Mouse (Mus musculus) MEL (cell line): ENCODE measurements at regions not wholly inside any gene's neighbourhood (a gene's known extent, or its start where the extent isn't known, plus 50 kb on each side); places are given as distances from the start of the nearest gene placed in this dataset.

ENCODE experiments used
- DNase-seq: peaks from one replicate; pipeline ENCODE4 v3.0.0; 2011; ENCODE audit warnings: low read depth, low spot score
- H3K27ac ChIP-seq: 2 replicates; pipeline ENCODE4 v1.5.1; 2012; ENCODE audit warnings: low read depth, mild to moderate bottlenecking, control low read depth, low read length, moderate library complexity; ENCODE audit not compliant: control insufficient read depth
- H3K27me3 ChIP-seq, 2 experiments: fragments of 150-350 bp in 1 of 2; sonication (generic) in 1 of 2; 2 replicates each; pipeline ENCODE4 v1.6.1; 2012; ENCODE audit warnings: low read length in 2 of 2, mild to moderate bottlenecking in 2 of 2, improper control_type of control experiment in 1 of 2, moderate library complexity in 1 of 2; ENCODE audit not compliant: insufficient read depth in 2 of 2, control insufficient read depth in 1 of 2
- H3K36me3 ChIP-seq, 2 experiments: 2 replicates each; pipeline ENCODE4 v1.6.1; 2012 to 2014; ENCODE audit warnings: low read length in 2 of 2, improper control_type of control experiment in 1 of 2, inconsistent platforms in 1 of 2, mild to moderate bottlenecking in 1 of 2; ENCODE audit not compliant: insufficient read depth in 2 of 2, control insufficient read depth in 1 of 2
- H3K4me1 ChIP-seq, 2 experiments: fragments of 150-350 bp in 1 of 2; sonication (generic) in 1 of 2; 2 replicates each; pipeline ENCODE4 v1.6.1; 2012; ENCODE audit warnings: low read length in 2 of 2, improper control_type of control experiment in 1 of 2, mild to moderate bottlenecking in 1 of 2; ENCODE audit not compliant: insufficient read depth in 2 of 2, control insufficient read depth in 1 of 2
- H3K4me3 ChIP-seq, 2 experiments: fragments of 150-350 bp in 1 of 2; sonication (generic) in 1 of 2; 2 replicates each; pipeline ENCODE4 v1.5.1; 2012; ENCODE audit warnings: low read depth in 2 of 2, low read length in 2 of 2, mild to moderate bottlenecking in 2 of 2, moderate library complexity in 2 of 2, control low read depth in 1 of 2, improper control_type of control experiment in 1 of 2; ENCODE audit not compliant: control insufficient read depth in 1 of 2, insufficient read depth in 1 of 2
- H3K79me2 ChIP-seq: 2 replicates; pipeline ENCODE4 v1.6.1; 2012; ENCODE audit warnings: mild to moderate bottlenecking, low read length, moderate library complexity; ENCODE audit not compliant: control insufficient read depth, poor library complexity, insufficient read depth
- H3K9ac ChIP-seq: 2 replicates; pipeline ENCODE4 v1.6.1; 2012; ENCODE audit warnings: low read depth, mild to moderate bottlenecking, control low read depth, low read length, moderate library complexity; ENCODE audit not compliant: control insufficient read depth, poor library complexity, severe bottlenecking
- H3K9me3 ChIP-seq: fragments of 150-350 bp; sonication (generic); replicated peaks from 2 replicates; pipeline ENCODE4 v1.6.1; 2012; ENCODE audit warnings: mild to moderate bottlenecking, low read length, improper control_type of control experiment, moderate library complexity; ENCODE audit not compliant: insufficient read depth
- CHD2 ChIP-seq: IDR thresholded peaks from 2 replicates; pipeline ENCODE4 v1.6.1; 2011; ENCODE audit warnings: low read length, improper control_type of control experiment
- CTCF ChIP-seq, 3 experiments: IDR thresholded peaks in 2 of 3; conservative IDR thresholded peaks in 1 of 3; 2 replicates each; pipeline ENCODE4 v1.5.1; 2011 to 2012; ENCODE audit warnings: low read length in 3 of 3, low read depth in 2 of 3, mild to moderate bottlenecking in 2 of 3, improper control_type of control experiment in 1 of 3, inconsistent platforms in 1 of 3, mixed read lengths in 1 of 3, moderate library complexity in 1 of 3; ENCODE audit not compliant: control insufficient read depth in 1 of 3, insufficient read depth in 1 of 3, poor library complexity in 1 of 3, severe bottlenecking in 1 of 3
- GABPA ChIP-seq: IDR thresholded peaks from 2 replicates; pipeline ENCODE4 v1.6.1; 2012; ENCODE audit warnings: low read depth, mild to moderate bottlenecking, inconsistent platforms, low read length, improper control_type of control experiment, moderate library complexity
- JUND ChIP-seq: IDR thresholded peaks from 2 replicates; pipeline ENCODE4 v1.6.1; 2011; ENCODE audit warnings: low read depth, mild to moderate bottlenecking, improper control_type of control experiment, low read length
- MAFK ChIP-seq: IDR thresholded peaks from 2 replicates; pipeline ENCODE4 v1.6.1; 2011; ENCODE audit warnings: low read depth, mild to moderate bottlenecking, low read length, improper control_type of control experiment, borderline replicate concordance
- MAX ChIP-seq: IDR thresholded peaks from 2 replicates; pipeline ENCODE4 v1.6.1; 2011; ENCODE audit warnings: low read length, improper control_type of control experiment
- MAZ ChIP-seq: IDR thresholded peaks from 2 replicates; pipeline ENCODE4 v1.6.1; 2012; ENCODE audit warnings: low read depth, mild to moderate bottlenecking, inconsistent platforms, low read length, improper control_type of control experiment
- MEF2A ChIP-seq: IDR thresholded peaks from 2 replicates; pipeline ENCODE4 v1.6.1; 2014; ENCODE audit warnings: low read depth, mild to moderate bottlenecking, inconsistent platforms, low read length, improper control_type of control experiment; ENCODE audit not compliant: poor library complexity, insufficient replicate concordance, severe bottlenecking; ENCODE audit errors: extremely low read depth
- MXI1 ChIP-seq: IDR thresholded peaks from 2 replicates; pipeline ENCODE4 v1.6.1; 2011; ENCODE audit warnings: mild to moderate bottlenecking, low read depth, low read length, improper control_type of control experiment
- POLR2A ChIP-seq, 2 experiments: IDR thresholded peaks; 2 replicates each; pipeline ENCODE4 v1.6.1; 2011 to 2012; ENCODE audit warnings: low read length in 2 of 2, mild to moderate bottlenecking in 2 of 2, control low read depth in 1 of 2, improper control_type of control experiment in 1 of 2, low read depth in 1 of 2, moderate library complexity in 1 of 2; ENCODE audit not compliant: control insufficient read depth in 1 of 2, insufficient read depth in 1 of 2, poor library complexity in 1 of 2
- SMC3 ChIP-seq: IDR thresholded peaks from 2 replicates; pipeline ENCODE4 v1.6.1; 2011; ENCODE audit warnings: low read depth, low read length, improper control_type of control experiment
- TAL1 ChIP-seq: IDR thresholded peaks from 2 replicates; pipeline ENCODE4 v1.6.1; 2012; ENCODE audit warnings: mild to moderate bottlenecking, inconsistent platforms, low read length, moderate library complexity, mixed read lengths
- TCF12 ChIP-seq: IDR thresholded peaks from 2 replicates; pipeline ENCODE4 v1.6.1; 2014; ENCODE audit warnings: low read depth, mild to moderate bottlenecking, inconsistent platforms, low read length, improper control_type of control experiment, moderate library complexity
- USF2 ChIP-seq, 2 experiments: IDR thresholded peaks; 2 replicates each; pipeline ENCODE4 v1.6.1; 2011 to 2012; ENCODE audit warnings: improper control_type of control experiment in 2 of 2, low read length in 2 of 2, borderline replicate concordance in 1 of 2, inconsistent platforms in 1 of 2, low read depth in 1 of 2, mild to moderate bottlenecking in 1 of 2; ENCODE audit not compliant: insufficient read depth in 1 of 2
- ZC3H11A ChIP-seq: IDR thresholded peaks from 2 replicates; pipeline ENCODE4 v1.6.1; 2012; ENCODE audit warnings: low read depth, mild to moderate bottlenecking, inconsistent platforms, low read length, improper control_type of control experiment
- ZKSCAN1 ChIP-seq: IDR thresholded peaks from 2 replicates; pipeline ENCODE4 v1.6.1; 2012; ENCODE audit warnings: low read depth, mild to moderate bottlenecking, inconsistent platforms, low read length, improper control_type of control experiment, moderate library complexity

DNA sequence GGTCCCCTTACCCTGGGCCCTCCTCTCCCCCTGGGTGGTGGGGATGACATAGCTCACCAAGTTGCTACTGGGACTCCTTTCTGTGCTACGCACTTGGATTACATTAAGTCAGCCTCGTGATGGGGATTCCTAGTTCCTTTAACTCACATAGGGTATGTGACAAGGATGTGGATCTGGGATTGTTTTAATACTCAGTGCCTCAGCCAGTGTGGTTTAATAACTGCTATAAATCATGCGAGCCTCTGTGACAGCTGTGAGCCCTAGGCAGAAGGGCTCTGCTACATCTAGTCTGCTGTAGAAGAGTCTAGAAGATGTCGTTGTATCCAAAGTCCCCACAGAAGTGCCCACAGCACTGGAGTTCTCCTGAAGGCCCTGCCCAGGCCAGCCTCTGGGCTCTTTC, 796.5 kb upstream of the Car8 start:
- no peak overlapping the region for H3K27ac ChIP-seq

GRCm38 (mm10) chr4:9034280-9034679, 795.4 kb upstream of the Car8 start:
- Histone ChIP-seq H3K27me3 (no peaks in the 10 kb centered on the region), H3K27ac (no peak overlapping the region), H3K4me1 (no peaks in the 10 kb centered on the region), H3K79me2 (no peaks in the 10 kb centered on the region), H3K4me3 (no peak overlapping the region), H3K36me3 (no peaks in the 10 kb centered on the region), H3K9me3 (no peaks in the 10 kb centered on the region), H3K9ac (no peak overlapping the region)
- no peak for DNase-seq
- TF ChIP-seq MAFK (no peak), TCF12 (no peak), TAL1 (no peak), POLR2A (IDR thresholded peaks at IDR 0.05; ENCODE audit: control insufficient read depth in 1 of 2, insufficient read depth in 1 of 2, low read depth in 1 of 2, low read length in 2 of 2, poor library complexity in 1 of 2) (no peak), CHD2 (no peak), MEF2A (no peak), CTCF (IDR thresholded peaks at IDR 0.05 in 2 of 3, conservative IDR thresholded peaks at IDR 0.05 in 1 of 3; ENCODE audit: control insufficient read depth in 1 of 3, insufficient read depth in 1 of 3, low read depth in 2 of 3, low read length in 3 of 3, poor library complexity in 1 of 3, severe bottlenecking in 1 of 3) (no peak), SMC3 (no peak)

More for the DNA sequence above, 796.5 kb upstream of the Car8 start:
- no peak for DNase-seq
- no peaks in the 10 kb centered on the region for H3K27me3 ChIP-seq
- no peaks in the 10 kb centered on the region for H3K9me3 ChIP-seq
- H3K4me1 ChIP-seq, result no peaks in the 10 kb centered on the region
- H3K4me3 ChIP-seq, result no peak overlapping the region
- TF ChIP-seq GABPA (no peak), MAX (no peak), ZKSCAN1 (no peak), ZC3H11A (no peak), JUND (no peak), MXI1 (no peak), USF2 (IDR thresholded peaks at IDR 0.05; ENCODE audit: borderline replicate concordance in 1 of 2, insufficient read depth in 1 of 2, low read depth in 1 of 2, low read length in 2 of 2) (no peak), MAZ (no peak), MEF2A (no peak)
- no peaks in the 10 kb centered on the region for H3K79me2 ChIP-seq
- H3K36me3 ChIP-seq, result no peaks in the 10 kb centered on the region
- no peak overlapping the region for H3K9ac ChIP-seq
